Comparison of ENCODE assay signal across 10 mouse cellular contexts in genomic region chr5:143292879-143293278, GRCm38 (mm10). TPM values are rescaled to one million over a fixed set of nuclear protein-coding genes. Genes with fewer than 3 reads are reported as not detected.
DNase-seq lines count a peak whose midpoint lies in the region; ATAC-seq and TF ChIP-seq lines count a peak whose summit lies in the region.
"Had no signal": no experiment of that assay in that cellular context is flagged by ENCODE, and none has a peak within 500 bp of the region (broad histone marks: within the 10 kb centered on the region; RNA-seq: fewer than 3 reads in every experiment).

No protein-coding gene starts in this region.

- no peak for TF ChIP-seq CTCF in lung, adult 2 months (IDR thresholded peaks at IDR 0.05; ENCODE audit: insufficient read depth, low read length)
- no peak for TF ChIP-seq CTCF in olfactory bulb, adult 2 months (IDR thresholded peaks at IDR 0.05; ENCODE audit: insufficient read depth, low read depth, low read length)

- H3K9ac ChIP-seq in lung, embryonic 15.5 days: peak overlapping the region; percentile 32
- H3K9ac ChIP-seq in forebrain, embryonic 15.5 days (replicated peaks): peak overlapping the region; percentile 28
- H3K9ac ChIP-seq in limb, embryonic 13.5 days: peak overlapping the region; percentile 72

- peaks cover 24% of the 10 kb centered on the region for H3K4me1 ChIP-seq in lung, embryonic 15.5 days
- H3K4me1 ChIP-seq in lung, adult 2 months (ENCODE audit: control insufficient read depth, insufficient read depth, low read length): no peaks in the 10 kb centered on the region; the same call in 1 of the 2 replicates
- peaks cover 18% of the 10 kb centered on the region for H3K4me1 ChIP-seq in forebrain, embryonic 15.5 days
- H3K4me1 ChIP-seq in limb, embryonic 13.5 days: peaks cover 29% of the 10 kb centered on the region
- H3K4me1 ChIP-seq in olfactory bulb, adult 2 months (ENCODE audit: control insufficient read depth, insufficient read depth, low read length): peaks cover 15% of the 10 kb centered on the region

- H3K27me3 ChIP-seq in lung, embryonic 15.5 days: peaks cover 72% of the 10 kb centered on the region
- peaks cover 46% of the 10 kb centered on the region for H3K27me3 ChIP-seq in forebrain, embryonic 15.5 days
- H3K27me3 ChIP-seq in limb, embryonic 13.5 days: peaks cover 72% of the 10 kb centered on the region

- H3K36me3 ChIP-seq in lung, embryonic 15.5 days: no peaks in the 10 kb centered on the region
- H3K36me3 ChIP-seq in forebrain, embryonic 15.5 days: no peaks in the 10 kb centered on the region
- peaks cover 8% of the 10 kb centered on the region; the same call in 1 of the 2 replicates for H3K36me3 ChIP-seq in limb, embryonic 13.5 days

- DNase-seq in lung, adult 2 months: no peak
- no peak for DNase-seq in cerebellum, postnatal 4 days (ENCODE audit: low spot score in 2 of 2)
- no peak for DNase-seq in retina, postnatal 1 day
- no peak for DNase-seq in cerebellum, postnatal 14 days
- DNase-seq: gastrocnemius, postnatal 14 days; spleen, adult 18-20 months had no signal

- H3K9me3 ChIP-seq in lung, embryonic 15.5 days: no peaks in the 10 kb centered on the region
- H3K9me3 ChIP-seq in forebrain, embryonic 15.5 days: no peaks in the 10 kb centered on the region
- peaks cover 6% of the 10 kb centered on the region; the same call in 1 of the 2 replicates for H3K9me3 ChIP-seq in limb, embryonic 13.5 days

- TF ChIP-seq POLR2A in lung, adult 2 months (IDR thresholded peaks at IDR 0.05; ENCODE audit: borderline replicate concordance, extremely low read depth, low read depth, low read length): no peak
- TF ChIP-seq POLR2A in olfactory bulb, adult 2 months (IDR thresholded peaks at IDR 0.05; ENCODE audit: insufficient read depth, low read depth, low read length): no peak

- no peak for ATAC-seq in lung, embryonic 15.5 days (ENCODE audit: borderline replicate concordance, extremely low read depth, low FRiP score, low TSS enrichment)
- ATAC-seq in forebrain, embryonic 15.5 days (replicated peaks): no peak
- ATAC-seq in limb, embryonic 13.5 days (ENCODE audit: low FRiP score, low read depth): no peak

- WGBS in lung, embryonic 15.5 days: 1% methylated on average over 19 of the region's 19 CpGs
- WGBS in lung, adult 2 months: 3% methylated on average over 19 of the region's 19 CpGs
- 2% methylated on average over 19 of the region's 19 CpGs for WGBS in forebrain, embryonic 15.5 days
- 2% methylated on average over 19 of the region's 19 CpGs for WGBS in limb, embryonic 13.5 days
- 5% methylated on average over 19 of the region's 19 CpGs for WGBS in olfactory bulb, adult 2 months

- peak overlapping the region; percentile 41 for H3K4me3 ChIP-seq in lung, embryonic 15.5 days
- H3K4me3 ChIP-seq in lung, adult 2 months (replicated peaks; ENCODE audit: extremely low read depth, low read depth, low read length): no peak overlapping the region
- H3K4me3 ChIP-seq in forebrain, embryonic 15.5 days: peak overlapping the region; percentile 37
- H3K4me3 ChIP-seq in limb, embryonic 13.5 days: peak overlapping the region; percentile 59
- H3K4me3 ChIP-seq in olfactory bulb, adult 2 months (ENCODE audit: insufficient read depth, low read depth, low read length): peak overlapping the region; percentile 50

- H3K4me2 ChIP-seq in lung, embryonic 15.5 days: peak overlapping the region; percentile 89
- peak overlapping the region; percentile 52 for H3K4me2 ChIP-seq in forebrain, embryonic 15.5 days (replicated peaks)
- H3K4me2 ChIP-seq in limb, embryonic 13.5 days (replicated peaks): peak overlapping the region; percentile 84

- no peak overlapping the region for H3K27ac ChIP-seq in lung, embryonic 15.5 days
- H3K27ac ChIP-seq in forebrain, embryonic 15.5 days (replicated peaks): no peak overlapping the region
- H3K27ac ChIP-seq in limb, embryonic 13.5 days: no peak overlapping the region
- no peak overlapping the region for H3K27ac ChIP-seq in olfactory bulb, adult 2 months (ENCODE audit: insufficient read depth, low read depth, low read length)

RNA-seq across cellular contexts. Expression of gene Zfp853, which starts 0.5 kb away (rescaled TPM):
- not detected in 2 replicates for polyA plus RNA-seq in lung, embryonic 15.5 days (2015; fragmentation: Nextera tagmentation; extraction: Ambion mirVana)
- 1.4 and 1.5 TPM in 2 replicates for polyA plus RNA-seq in lung, adult 2 months (2012; rRNA removed)
- polyA plus RNA-seq in forebrain, embryonic 15.5 days (2015; fragmentation: Nextera tagmentation; extraction: Ambion mirVana): 0.08 TPM in 1 of 2 replicates, not detected in the other
- 0.28 and 0.33 TPM in 2 replicates for polyA plus RNA-seq in limb, embryonic 13.5 days (2015; fragmentation: Nextera tagmentation; extraction: Ambion mirVana)
- not detected in 2 replicates for polyA plus RNA-seq in olfactory bulb, adult 2 months (2012; ENCODE audit: insufficient read depth, insufficient read length, low replicate concordance, missing spikeins)

RNA-seq across cellular contexts. Expression of gene E130309D02Rik, which starts 22.3 kb away (rescaled TPM):
- 38.4 and 40.5 TPM in 2 replicates for polyA plus RNA-seq in lung, embryonic 15.5 days (2015; fragmentation: Nextera tagmentation; extraction: Ambion mirVana)
- polyA plus RNA-seq in lung, adult 2 months (2012; rRNA removed): 21.8 and 25.1 TPM in 2 replicates
- 47.9 and 50.4 TPM in 2 replicates for polyA plus RNA-seq in forebrain, embryonic 15.5 days (2015; fragmentation: Nextera tagmentation; extraction: Ambion mirVana)
- 37.8 and 37.9 TPM in 2 replicates for polyA plus RNA-seq in limb, embryonic 13.5 days (2015; fragmentation: Nextera tagmentation; extraction: Ambion mirVana)
- polyA plus RNA-seq in olfactory bulb, adult 2 months (2012; ENCODE audit: insufficient read depth, insufficient read length, low replicate concordance, missing spikeins): not detected in 2 replicates

RNA-seq across cellular contexts. Expression of gene Zfp316, which starts 23.1 kb away (rescaled TPM):
- polyA plus RNA-seq in lung, embryonic 15.5 days (2015; fragmentation: Nextera tagmentation; extraction: Ambion mirVana): 2.8 and 3.1 TPM in 2 replicates
- 10.1 and 10.4 TPM in 2 replicates for polyA plus RNA-seq in lung, adult 2 months (2012; rRNA removed)
- 12.7 and 13.6 TPM in 2 replicates for polyA plus RNA-seq in forebrain, embryonic 15.5 days (2015; fragmentation: Nextera tagmentation; extraction: Ambion mirVana)
- 4.3 and 4.4 TPM in 2 replicates for polyA plus RNA-seq in limb, embryonic 13.5 days (2015; fragmentation: Nextera tagmentation; extraction: Ambion mirVana)
- not detected in 2 replicates for polyA plus RNA-seq in olfactory bulb, adult 2 months (2012; ENCODE audit: insufficient read depth, insufficient read length, low replicate concordance, missing spikeins)

RNA-seq across cellular contexts. Expression of gene Zdhhc4, which starts 36.2 kb away (rescaled TPM):
- 71.9 and 73.0 TPM in 2 replicates for polyA plus RNA-seq in lung, embryonic 15.5 days (2015; fragmentation: Nextera tagmentation; extraction: Ambion mirVana)
- 76.0 and 98.1 TPM in 2 replicates for polyA plus RNA-seq in lung, adult 2 months (2012; rRNA removed)
- polyA plus RNA-seq in forebrain, embryonic 15.5 days (2015; fragmentation: Nextera tagmentation; extraction: Ambion mirVana): 73.5 and 75.0 TPM in 2 replicates
- 84.4 and 94.9 TPM in 2 replicates for polyA plus RNA-seq in limb, embryonic 13.5 days (2015; fragmentation: Nextera tagmentation; extraction: Ambion mirVana)
- polyA plus RNA-seq in olfactory bulb, adult 2 months (2012; ENCODE audit: insufficient read depth, insufficient read length, low replicate concordance, missing spikeins): not detected in 2 replicates

RNA-seq across cellular contexts. Expression of gene Zfp12, which starts 57.9 kb away (rescaled TPM):
- 13.6 and 15.0 TPM in 2 replicates for polyA plus RNA-seq in lung, embryonic 15.5 days (2015; fragmentation: Nextera tagmentation; extraction: Ambion mirVana)
- 12.0 and 12.2 TPM in 2 replicates for polyA plus RNA-seq in lung, adult 2 months (2012; rRNA removed)
- polyA plus RNA-seq in forebrain, embryonic 15.5 days (2015; fragmentation: Nextera tagmentation; extraction: Ambion mirVana): 27.1 and 28.8 TPM in 2 replicates
- 20.3 and 21.5 TPM in 2 replicates for polyA plus RNA-seq in limb, embryonic 13.5 days (2015; fragmentation: Nextera tagmentation; extraction: Ambion mirVana)
- polyA plus RNA-seq in olfactory bulb, adult 2 months (2012; ENCODE audit: insufficient read depth, insufficient read length, low replicate concordance, missing spikeins): not detected in 2 replicates

Comparison
In these comparisons a context has a peak if more than half of its experiments do, and no peak if none do; other contexts are left out.
1. RNA of gene E130309D02Rik, which starts 22.3 kb away (polyA plus RNA-seq): 47.9 to 50.4 TPM in forebrain, embryonic 15.5 days, 38.4 to 40.5 TPM in lung, embryonic 15.5 days, 37.8 to 37.9 TPM in limb, embryonic 13.5 days and 21.8 to 25.1 TPM in lung, adult 2 months; not detected in olfactory bulb, adult 2 months; every median in the first group is over 10 times any median in the second.
2. Peak in every context shown above with its lines, with median percentiles within 50 percentile points of each other: H3K4me2 ChIP-seq and H3K9ac ChIP-seq.